Mouse (Mus musculus): ENCODE data around the gene Adamts14. TPM values are rescaled to one million over a fixed set of nuclear protein-coding genes. Genes with fewer than 3 reads are reported as not detected.

Gene Adamts14
- total RNA-seq, 2 experiments from 2014 or later = 3.5 to 4.3 TPM

DNA sequence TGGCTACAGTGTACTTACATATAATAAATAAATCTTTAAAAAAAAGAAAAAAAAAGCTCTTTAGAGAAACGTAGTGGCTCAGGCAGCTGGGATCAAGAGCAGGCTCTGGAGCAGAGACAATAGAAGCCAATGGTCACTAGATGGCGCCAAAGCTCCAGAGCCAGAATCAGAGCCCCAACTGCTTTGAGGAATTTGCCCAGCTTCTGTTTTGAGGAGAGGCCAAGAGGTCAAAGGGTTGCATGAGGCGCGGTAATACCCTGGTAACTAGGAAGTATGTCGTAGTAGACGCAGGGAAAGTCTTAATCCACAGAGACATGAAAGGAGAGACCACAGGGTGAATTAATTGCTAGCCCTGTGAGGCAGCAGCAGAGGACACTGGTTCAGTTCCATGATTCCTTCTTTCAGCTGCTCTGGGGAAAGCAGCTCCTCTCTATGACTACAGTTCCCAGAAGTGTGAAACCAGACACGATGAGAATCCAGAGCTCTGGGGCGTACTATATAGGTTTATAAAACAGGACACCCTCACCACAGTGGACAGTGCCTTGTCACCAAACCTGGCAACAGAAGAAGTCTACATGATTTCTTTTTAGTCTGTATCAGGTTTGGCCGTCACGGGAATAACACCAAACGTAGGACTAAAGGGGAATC is 73.5 kb downstream of the Adamts14 start:
- intact Hi-C loops (cut with DNase I) = loop anchor here (1.0 to 5.0 kb wide), 3 partner anchors 137 to 458 kb away; no protein-coding TSS in a partner anchor

DNA sequence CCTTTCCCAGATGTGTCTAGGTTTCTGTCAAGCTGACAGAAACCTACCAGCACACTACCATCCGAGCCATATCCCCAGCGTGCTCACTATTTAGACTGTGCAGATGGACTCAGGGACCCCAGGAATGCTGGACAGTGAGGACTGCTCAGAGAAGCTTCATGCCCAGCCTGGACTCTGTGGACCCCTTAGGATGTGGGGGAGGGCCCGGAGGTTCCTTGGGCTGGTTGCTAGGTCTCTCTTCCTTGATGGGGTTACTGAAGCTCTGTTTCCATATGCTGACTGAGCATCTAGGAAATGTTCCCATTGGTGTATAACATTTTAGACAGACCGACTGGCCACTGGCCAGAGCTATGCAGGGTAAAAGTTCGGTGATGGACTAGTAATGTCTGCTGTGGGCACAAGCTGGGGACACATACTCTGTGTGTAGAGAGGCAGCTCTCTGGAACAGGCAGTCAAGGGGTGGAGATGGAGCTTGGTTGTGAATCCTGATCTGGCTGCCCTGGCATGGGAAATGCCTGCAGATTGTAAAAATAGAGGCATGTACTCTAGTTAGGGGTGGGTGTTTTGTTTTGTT is 77.4 kb downstream of the Adamts14 start:
- no peak for DNase-seq
- intact Hi-C loops (cut with DNase I) = loop anchor here (5.0 kb wide), 1 partner anchor 206 kb away; no protein-coding TSS in a partner anchor

More for the DNA sequence above, 73.5 kb downstream of the Adamts14 start:
- DNase-seq = peak; percentile 76 to 87

DNA sequence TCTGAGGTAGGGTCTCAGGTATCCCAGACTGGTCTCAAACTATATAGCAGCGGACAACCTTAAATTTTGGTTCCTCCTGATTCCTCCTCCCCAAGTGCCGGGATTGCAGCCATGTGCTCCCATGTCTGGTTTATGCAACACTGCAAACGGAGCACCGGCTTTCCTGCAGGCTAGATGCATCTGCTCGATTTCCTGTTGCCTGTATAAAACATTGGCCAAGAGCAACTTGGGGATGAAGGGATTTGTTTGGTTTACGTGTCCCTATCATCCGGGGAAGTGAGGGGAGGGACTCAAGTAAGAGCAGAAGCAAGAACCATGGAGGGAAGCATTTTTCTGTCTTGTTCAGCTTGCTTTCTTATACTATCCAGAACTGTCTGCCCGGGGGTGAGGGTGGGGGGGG is 78.0 kb downstream of the Adamts14 start:
- no peak for DNase-seq
- intact Hi-C loops (cut with DNase I) = loop anchor here (5.0 kb wide), 1 partner anchor 207 kb away; no protein-coding TSS in a partner anchor

DNA sequence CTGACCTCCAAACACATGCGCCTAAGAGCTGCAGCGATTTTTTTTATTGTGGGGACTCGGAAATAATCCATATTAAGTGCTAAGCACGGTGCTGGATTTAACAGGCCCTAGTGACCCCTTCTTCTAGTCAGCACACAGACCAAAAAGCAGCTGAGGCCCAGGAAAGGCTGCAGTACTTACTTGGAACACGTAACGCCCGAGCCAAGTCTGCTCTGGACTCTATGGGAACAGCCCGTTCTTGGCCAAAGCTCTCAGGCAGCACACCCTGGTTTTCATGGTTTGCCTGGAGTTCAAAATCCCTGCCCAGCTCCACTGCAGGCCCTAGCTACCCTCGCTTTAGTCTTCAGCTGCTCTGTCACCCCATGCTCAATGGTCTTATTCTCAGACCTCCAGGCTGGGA is 78.6 kb downstream of the Adamts14 start:
- intact Hi-C loops (cut with DNase I) = loop anchor here (5.0 kb wide), 1 partner anchor 208 kb away; no protein-coding TSS in a partner anchor
- peak in 1 of 2 experiments; percentile 15 for DNase-seq

DNA sequence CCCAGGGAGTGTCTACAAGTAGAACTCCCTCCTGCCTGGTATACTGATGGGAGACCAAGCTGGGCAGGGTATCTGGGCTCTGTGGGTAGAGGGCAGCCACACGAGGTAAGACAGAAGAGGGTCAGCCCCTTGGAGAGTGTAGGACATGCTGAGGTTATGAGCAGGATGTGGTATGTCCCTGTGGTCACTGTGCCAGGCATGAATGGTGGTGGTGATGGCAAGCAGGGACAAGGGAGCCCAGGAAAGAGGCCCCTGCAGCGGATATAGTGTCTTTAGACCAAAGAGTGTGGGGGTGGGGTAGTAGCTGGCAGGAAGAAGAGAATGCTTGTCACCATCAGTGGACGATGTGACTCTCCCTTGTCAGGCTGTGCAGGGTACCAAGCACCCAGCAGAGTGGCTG is 85.2 kb downstream of the Adamts14 start:
- intact Hi-C loops (cut with DNase I) = no loop called here
- no peak for DNase-seq

DNA sequence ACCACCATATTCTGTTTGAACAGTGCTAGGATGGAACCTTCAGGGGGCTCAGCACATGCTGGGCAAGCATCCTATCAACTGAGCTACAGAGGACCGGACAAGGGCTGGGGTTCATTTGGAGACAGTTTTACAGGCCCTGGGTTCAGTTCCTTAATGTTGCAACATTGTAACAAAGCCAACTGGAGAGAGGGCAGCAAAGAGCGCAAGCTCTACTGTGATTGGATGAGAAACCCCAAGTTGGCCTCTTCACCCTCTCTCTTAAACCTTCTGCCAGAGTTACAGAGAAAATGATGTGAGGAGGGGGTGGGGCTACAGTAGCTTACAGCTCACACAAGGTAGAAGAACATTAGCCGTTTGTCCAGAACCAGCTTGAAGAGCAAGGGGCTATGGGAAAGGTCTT is 86.2 kb downstream of the Adamts14 start:
- no peak for DNase-seq
- intact Hi-C loops (cut with DNase I) = no loop called here

DNA sequence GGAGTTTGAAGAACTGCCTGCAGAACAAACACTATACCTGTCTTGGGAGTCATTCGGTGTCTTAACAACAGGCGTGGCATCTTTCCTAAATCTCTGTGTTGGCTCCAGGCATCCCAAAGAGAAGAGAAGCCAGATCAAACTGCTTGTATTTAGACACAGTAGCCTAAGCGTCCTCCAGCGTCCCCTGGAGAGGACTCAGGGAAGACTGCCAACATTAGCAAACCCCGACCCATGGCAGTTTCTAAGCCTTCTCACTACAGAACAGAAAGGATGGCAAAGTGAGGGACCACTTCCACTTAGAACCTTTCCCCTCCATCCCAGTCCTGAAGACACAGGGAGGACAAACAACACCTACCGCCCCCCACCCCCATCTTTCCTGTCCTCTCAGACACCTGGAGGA is 93.3 kb downstream of the Adamts14 start:
- no peak for DNase-seq
- intact Hi-C loops (cut with DNase I) = no loop called here

DNA sequence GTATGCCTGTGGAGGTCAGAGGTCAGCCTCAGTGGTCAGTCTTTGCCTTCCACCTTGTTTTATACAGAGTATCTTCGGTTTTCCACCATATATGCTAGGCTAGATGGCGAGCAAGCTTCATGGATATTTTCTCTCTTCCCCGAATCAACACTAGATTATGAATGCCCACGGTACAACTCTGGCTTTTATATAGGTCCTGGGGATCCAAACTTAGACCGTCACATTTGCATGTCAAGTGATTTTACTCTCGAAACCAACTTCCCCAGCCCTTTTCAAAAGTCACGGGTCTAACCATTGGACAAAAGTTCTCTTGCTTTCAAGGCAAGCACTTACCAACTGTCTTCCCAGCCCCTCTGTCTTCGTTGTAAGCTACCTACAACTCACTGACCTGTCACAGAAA is 94.6 kb downstream of the Adamts14 start:
- intact Hi-C loops (cut with DNase I) = no loop called here
- no peak for DNase-seq

DNA sequence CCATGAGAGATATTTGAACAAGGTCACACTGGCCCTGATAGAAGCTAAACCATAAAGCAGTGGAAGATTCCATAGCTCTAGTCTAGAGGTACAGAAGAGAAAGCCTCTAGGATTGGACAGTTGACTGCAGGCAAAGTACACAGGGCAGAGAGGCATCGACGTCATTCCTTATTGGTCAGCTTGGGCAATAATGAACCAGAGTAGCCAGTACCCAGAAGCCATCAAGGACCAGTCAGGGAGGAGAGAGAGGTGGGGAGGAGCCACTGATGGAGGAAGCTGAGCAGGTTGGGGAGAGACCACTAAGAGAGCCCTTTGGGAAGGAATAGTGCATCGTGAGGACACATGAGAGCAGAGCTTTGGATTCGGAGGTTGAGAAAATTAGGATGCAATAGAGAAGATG is 95.5 kb downstream of the Adamts14 start:
- intact Hi-C loops (cut with DNase I) = no loop called here

DNA sequence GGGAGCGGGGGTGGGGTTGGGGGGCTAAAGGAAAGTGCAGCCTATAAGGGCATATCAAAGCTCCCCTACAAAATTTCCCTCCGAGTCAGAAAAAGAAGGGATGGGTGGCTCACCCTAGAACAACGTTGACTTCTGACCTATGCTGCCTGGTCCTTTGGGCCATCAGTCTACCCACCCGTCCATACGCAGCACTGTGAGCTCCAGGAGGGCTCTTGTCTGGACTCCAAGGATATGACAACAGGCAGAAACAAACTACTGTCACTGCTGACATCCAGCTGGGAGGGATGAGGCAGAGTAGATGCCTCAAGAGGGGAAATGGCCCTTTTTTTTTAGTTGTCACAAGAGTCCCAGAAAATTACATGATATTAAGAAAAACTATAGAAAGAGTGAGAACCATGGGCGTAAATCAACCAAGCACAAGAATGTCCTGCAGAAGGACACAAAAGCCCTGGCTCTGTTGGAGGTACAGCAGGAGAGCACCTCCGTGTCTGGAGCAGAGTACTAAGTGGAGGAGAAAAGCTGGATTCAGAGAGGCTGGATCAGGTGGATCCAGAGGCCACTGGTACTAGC is 96.9 kb downstream of the Adamts14 start:
- intact Hi-C loops (cut with DNase I) = no loop called here

More for the DNA sequence above, 95.5 kb downstream of the Adamts14 start:
- DNase-seq = no peak

DNA sequence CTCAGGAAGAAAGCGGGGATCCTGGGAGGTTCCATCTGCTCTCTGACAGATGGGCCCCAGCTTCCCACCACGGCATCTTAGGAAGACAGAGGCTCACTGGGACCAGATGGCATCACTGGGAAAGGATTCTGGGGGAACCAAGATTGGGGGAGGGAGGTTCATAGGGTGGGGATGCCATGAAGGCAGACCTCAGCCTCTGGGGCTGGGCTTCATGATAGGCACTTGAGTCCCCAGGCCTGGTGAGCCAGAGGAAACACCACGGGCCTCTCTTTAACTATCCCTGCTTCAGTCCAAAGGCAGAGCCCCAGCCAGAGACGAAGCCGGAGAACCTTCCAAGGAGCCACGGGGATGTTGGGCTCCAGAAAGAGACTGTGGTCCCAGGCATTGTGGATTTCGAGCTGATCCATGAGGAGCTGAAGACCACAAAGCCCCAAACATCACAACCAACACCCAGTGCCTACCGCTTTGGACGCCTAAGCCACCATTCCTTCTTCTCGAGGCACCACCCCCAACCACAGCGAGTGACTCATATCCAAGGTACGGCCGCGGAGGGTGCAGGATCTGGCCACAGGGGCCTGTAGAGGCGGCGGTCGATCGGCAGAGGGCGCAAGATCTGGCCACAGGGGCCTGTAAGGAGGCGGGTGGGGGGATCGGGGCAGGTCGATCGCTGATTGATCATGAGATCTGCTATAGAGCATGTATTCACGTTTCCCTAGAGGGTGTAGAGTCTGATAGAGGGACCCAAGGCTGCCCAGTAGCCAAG is 97.6 kb downstream of the Adamts14 start:
- DNase-seq = peak; percentile 25 to 32
- intact Hi-C loops (cut with DNase I) = no loop called here

More for the DNA sequence above, 96.9 kb downstream of the Adamts14 start:
- DNase-seq = no peak

DNA sequence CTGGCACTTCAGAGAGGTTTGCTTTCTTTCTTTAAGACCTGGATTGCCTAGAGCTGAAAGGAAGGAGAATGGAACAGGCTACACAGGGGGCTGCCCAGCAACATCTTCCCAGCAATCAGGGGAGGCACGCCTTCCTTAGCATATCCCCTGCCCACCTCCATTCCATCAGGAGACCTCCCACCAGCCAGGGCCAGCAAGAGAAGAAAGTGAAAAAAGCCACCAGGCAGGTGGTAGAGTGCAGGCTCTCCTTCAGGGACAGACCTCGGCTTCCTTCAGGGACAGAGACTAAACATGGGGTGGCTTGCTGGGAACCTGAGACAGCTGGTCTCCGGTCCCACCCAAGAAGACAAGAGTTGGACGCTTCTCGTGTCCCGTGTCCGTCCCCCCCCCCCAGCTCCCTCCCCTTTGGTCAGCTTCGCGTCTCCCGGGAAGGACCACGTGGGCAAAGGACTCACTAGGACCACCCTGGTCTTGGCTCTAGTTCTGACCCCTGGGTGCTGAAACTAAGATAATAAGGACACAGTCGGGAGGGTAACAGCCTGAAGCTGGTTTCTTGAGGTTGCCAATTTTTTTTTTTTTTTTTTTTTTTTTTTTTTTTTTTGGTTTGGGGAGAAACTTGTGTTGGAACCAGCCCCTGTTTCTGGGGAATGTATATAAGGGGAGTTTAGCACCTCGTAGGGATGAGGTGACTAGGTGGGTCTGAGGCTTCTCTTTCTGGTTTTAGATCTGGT is 98.4 kb downstream of the Adamts14 start:
- peak in 1 of 2 experiments; percentile 14 for DNase-seq
- intact Hi-C loops (cut with DNase I) = no loop called here

DNA sequence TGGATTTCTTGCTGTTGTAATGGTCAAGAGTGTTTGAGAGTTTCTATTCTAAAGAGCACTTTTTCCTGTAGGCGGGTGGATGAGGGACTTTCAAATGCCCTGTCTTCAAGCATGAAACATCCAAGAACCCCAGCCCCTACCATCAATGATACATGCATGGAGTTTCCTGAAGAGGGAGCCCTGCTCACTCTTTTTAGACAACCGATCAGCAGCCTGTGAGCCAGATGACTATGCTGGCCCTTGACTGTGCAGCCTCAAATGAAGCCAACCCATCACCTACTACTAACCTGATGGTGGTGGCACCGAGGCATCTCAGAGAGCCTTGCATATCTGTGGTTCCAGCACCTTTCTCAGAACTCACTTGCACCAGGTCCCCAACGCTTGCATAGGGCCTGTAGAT is 100.7 kb downstream of the Adamts14 start:
- intact Hi-C loops (cut with DNase I) = no loop called here
- DNase-seq = no peak

DNA sequence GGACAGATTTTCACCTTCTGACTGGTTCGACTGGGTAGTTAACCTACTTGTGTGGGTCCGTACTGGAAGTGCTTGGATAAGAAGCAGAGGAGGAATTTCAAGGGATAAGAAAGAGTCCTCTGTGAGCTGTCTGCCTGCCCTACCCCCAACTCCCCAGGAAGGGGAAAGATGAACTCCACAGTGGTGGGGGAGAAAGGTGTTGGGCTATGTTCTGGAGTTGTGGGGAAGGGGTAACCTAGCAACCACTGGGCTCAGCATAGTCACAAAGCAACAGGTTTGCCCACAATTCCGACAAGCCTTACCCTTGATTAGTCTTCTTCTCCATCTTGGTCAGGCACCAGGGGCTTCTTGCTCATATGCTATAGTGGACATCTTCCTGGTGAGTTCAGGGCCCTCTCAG is 101.6 kb downstream of the Adamts14 start, which contains the start of gene Tbata:
TSS of gene Tbata (plus strand) at position 301 of the 400 bp plus-strand sequence.
- no peak for DNase-seq
- intact Hi-C loops (cut with DNase I) = no loop called here

DNA sequence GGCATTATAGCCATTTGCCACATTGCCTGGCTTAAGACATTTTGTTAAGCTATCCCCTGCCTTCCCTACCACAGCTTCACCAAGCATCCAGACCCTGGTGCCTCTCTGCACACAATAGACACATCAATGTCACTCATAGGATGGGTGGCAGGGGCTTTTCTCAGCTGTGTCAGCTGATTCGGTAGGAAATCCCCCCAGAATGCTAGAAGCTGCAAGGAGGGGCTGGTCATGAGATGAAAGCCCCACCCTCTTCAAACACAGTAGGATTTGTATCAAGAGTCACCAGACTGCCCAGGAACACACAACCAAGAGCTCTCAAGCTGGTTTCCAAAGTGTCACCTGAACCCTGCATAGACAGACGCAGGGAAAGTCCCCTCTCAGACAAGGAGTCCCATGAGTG is 104.8 kb downstream of the Adamts14 start:
- intact Hi-C loops (cut with DNase I) = no loop called here
- DNase-seq = no peak

DNA sequence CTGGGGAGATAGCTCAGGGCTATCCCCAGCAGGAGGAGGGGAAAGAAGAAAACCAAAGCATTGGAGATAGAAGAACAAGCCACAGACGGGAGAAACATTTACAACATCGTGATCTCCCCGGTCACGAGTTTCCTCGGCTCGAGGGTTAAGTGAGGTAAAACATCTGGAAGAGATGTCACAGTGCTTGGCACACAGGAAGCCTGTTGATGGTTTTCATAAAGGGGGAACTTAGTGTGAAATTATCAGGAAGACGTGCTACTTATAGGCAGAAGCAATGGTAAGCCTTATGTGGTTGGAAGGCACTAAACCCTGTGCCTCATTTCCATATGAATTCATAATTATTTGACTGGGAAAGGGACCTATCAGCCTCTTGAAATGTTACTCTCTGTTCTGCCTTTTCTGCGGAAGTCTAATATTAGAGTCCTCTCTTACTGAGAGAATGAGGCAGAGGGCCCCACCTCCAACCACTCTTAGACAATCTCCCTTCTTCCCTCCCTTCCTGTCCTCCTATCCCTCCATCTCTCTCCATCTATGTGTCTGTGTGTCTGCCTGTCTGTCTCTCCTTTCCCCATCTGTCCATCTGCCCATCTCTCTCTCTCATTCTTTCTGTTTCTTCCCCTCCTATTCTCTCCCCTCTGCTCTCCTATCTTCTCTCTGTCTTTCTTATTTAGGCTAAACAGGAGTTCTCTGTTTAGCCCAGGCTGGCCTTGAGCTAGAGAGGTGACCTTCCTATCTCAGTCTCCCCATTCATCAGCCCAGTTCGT is 105.7 kb downstream of the Adamts14 start:
- intact Hi-C loops (cut with DNase I) = no loop called here
- peak in 1 of 2 experiments; percentile 11 for DNase-seq

DNA sequence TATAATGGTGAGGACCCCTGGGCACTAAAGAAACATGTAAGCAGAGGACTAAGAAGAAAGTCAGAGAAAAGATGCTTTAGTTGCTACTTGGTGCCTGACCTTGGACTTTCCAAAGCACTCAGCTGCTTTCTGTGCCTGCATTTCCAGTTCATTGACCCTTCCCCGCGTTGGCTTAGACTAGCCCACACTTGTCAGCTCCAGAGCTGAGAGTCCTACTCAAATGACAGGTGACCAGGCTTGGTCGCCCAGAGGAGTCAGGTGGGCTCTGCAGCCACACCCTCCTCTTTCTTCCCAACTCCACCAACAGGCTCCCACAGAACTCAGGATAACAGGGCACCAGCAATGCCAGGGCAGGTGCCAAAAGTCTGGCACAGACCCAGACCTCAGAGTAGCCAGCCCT is 110.9 kb downstream of the Adamts14 start:
- no peak for DNase-seq
- intact Hi-C loops (cut with DNase I) = no loop called here

DNA sequence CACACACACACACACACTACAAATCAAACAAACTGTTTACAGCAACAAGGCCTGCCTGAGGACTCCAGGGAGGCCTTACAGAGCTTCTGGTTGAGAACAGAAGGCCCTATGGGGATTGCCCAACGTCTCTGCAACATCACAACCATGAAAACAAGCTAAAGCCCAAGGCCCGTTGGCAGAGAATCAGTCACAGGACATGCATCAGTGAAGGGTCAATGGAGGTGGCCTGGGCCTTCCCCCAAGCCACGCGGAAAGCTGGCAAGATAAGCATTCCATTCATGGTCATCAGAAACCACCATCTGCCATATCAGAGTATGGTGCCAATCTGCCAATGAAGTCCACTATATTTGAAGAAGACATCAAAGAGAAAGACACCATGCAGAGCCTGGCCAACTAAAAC is 112.6 kb downstream of the Adamts14 start:
- peak in 1 of 2 experiments; percentile 24 for DNase-seq
- intact Hi-C loops (cut with DNase I) = no loop called here

DNA sequence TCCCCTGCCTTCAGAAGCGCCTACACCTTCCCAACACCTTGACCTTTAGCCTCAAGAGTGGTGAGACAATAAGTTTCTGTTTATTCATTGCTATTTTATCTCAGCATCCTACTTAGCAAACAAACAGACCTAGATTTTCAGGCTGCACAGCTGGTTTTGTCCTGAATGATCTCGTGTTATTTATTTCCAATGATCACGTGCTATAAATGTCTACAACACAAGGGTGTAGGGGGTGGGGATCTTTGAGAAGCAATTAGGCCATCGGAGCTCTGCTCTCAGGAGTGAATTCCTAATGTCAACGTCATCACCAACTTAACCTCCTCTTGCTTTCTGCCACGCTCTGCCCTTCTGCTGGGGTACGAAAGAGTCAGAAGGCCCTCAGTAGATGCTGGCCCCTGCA is 113.1 kb downstream of the Adamts14 start:
- DNase-seq = no peak
- intact Hi-C loops (cut with DNase I) = no loop called here

DNA sequence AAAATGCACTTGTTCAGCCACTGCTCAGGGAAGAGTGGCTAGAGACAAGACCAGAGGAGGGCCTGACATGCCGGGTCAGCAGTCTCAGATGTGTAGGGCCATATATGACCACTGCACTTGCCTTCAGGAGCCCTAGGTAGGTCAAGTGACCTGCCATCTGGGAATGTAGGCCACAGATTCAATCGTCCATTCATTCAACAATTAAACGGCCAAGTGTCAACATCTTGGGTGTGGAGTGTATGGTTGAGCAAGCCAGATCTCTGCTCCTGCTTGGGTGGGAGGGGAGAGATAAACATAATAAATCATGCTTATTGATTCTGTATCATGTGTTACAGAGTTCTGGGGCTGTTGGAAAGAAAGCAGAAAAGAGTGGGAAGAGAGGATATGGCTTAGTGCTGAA is 114.6 kb downstream of the Adamts14 start:
- no peak for DNase-seq
- intact Hi-C loops (cut with DNase I) = no loop called here
